Mouse (Mus musculus) lung, postnatal 14 days (tissue): ENCODE measurements around the gene Tdrd12.
"Not testable (repeated sequence)": the region's sequence is repeated elsewhere in the genome, so short reads cannot be mapped to it uniquely, and the experiment has no call there.

Experiments used
- DNase-seq: peaks from one replicate; pipeline ENCODE4 v3.0.0; 2021

The Tdrd12 gene

GRCm38 (mm10) chr7:35537562-35537961 is at the start of gene Tdrd12:
Gene Tdrd12 (minus strand): TSS chr7:35537745.
- DNase-seq: no peak

GRCm38 (mm10) chr7:35586906-35587445 is 49.4 kb upstream of the Tdrd12 start:
- DNase-seq: no peak

- DNase-seq: peak; percentile 96
These were observed 48.7 kb upstream of the Tdrd12 start, which contains the start of gene Ankrd27 for GRCm38 (mm10) chr7:35586055-35586905. Gene Ankrd27 (plus strand): TSS chr7:35586244.

- DNase-seq: peak; percentile 57
These were observed 47.9 kb upstream of the Tdrd12 start, which contains the start of gene Rgs9bp for GRCm38 (mm10) chr7:35585191-35586054. Gene Rgs9bp (minus strand): TSS chr7:35585582.

GRCm38 (mm10) chr7:35584786-35585190 is 47.2 kb upstream of the Tdrd12 start:
- peak; percentile 21 for DNase-seq

- DNase-seq: no peak
These were observed 46.7 kb upstream of the Tdrd12 start for GRCm38 (mm10) chr7:35584068-35584785.

- no peak for DNase-seq
These were observed 46.0 kb upstream of the Tdrd12 start for GRCm38 (mm10) chr7:35583476-35584025.

- no peak for DNase-seq
These were observed 45.2 kb upstream of the Tdrd12 start for GRCm38 (mm10) chr7:35582719-35583118.

- DNase-seq: peak; percentile 52
These were observed 42.3 kb upstream of the Tdrd12 start for GRCm38 (mm10) chr7:35579849-35580248.

- not testable (repeated sequence) for DNase-seq
These were observed 33.3 kb upstream of the Tdrd12 start for GRCm38 (mm10) chr7:35570883-35571282.

GRCm38 (mm10) chr7:35569724-35570123 is 32.2 kb upstream of the Tdrd12 start:
- not testable (repeated sequence) for DNase-seq

GRCm38 (mm10) chr7:35565965-35566364 is 28.4 kb upstream of the Tdrd12 start:
- not testable (repeated sequence) for DNase-seq

- DNase-seq: not testable (repeated sequence)
These were observed 27.3 kb upstream of the Tdrd12 start for GRCm38 (mm10) chr7:35564872-35565271.

GRCm38 (mm10) chr7:35564067-35564865 is 26.7 kb upstream of the Tdrd12 start:
- DNase-seq: no peak

- no peak for DNase-seq
These were observed 25.5 kb upstream of the Tdrd12 start for GRCm38 (mm10) chr7:35563071-35563470.

- DNase-seq: no peak
These were observed 22.3 kb upstream of the Tdrd12 start for GRCm38 (mm10) chr7:35559838-35560237.

- DNase-seq: no peak
These were observed 21.1 kb upstream of the Tdrd12 start for GRCm38 (mm10) chr7:35558681-35559080.

- DNase-seq: no peak
These were observed 20.0 kb upstream of the Tdrd12 start for GRCm38 (mm10) chr7:35557577-35557976.

- DNase-seq: no peak
These were observed 19.4 kb upstream of the Tdrd12 start for GRCm38 (mm10) chr7:35556905-35557304.

- DNase-seq: no peak
These were observed 18.7 kb upstream of the Tdrd12 start, which contains the start of gene Nudt19 for GRCm38 (mm10) chr7:35556205-35556603. Gene Nudt19 (minus strand): TSS chr7:35556304.
